Mouse (Mus musculus) left cerebral cortex, postnatal 4 days (tissue): ENCODE data around the gene Rora. TPM values are rescaled to one million over a fixed set of nuclear protein-coding genes. Genes with fewer than 3 reads are reported as not detected.

Experiments
- DNase-seq: peaks from one replicate; pipeline ENCODE4 v3.0.0-alpha.2; 2022
- intact Hi-C: fragments of 180-260 bp; cut with DNase I; formaldehyde crosslinking; loops from one replicate; pipeline ENCODE4 v1.15.1; 2025
- total RNA-seq, 2 experiments: library from RNA; stranded (reverse); gene quantifications; 2 replicates each; pipeline ENCODE4 v1.2.3; 2021

The Rora gene
- total RNA-seq, 2 experiments from 2014 or later, result 25.3 to 29.2 TPM

DNA sequence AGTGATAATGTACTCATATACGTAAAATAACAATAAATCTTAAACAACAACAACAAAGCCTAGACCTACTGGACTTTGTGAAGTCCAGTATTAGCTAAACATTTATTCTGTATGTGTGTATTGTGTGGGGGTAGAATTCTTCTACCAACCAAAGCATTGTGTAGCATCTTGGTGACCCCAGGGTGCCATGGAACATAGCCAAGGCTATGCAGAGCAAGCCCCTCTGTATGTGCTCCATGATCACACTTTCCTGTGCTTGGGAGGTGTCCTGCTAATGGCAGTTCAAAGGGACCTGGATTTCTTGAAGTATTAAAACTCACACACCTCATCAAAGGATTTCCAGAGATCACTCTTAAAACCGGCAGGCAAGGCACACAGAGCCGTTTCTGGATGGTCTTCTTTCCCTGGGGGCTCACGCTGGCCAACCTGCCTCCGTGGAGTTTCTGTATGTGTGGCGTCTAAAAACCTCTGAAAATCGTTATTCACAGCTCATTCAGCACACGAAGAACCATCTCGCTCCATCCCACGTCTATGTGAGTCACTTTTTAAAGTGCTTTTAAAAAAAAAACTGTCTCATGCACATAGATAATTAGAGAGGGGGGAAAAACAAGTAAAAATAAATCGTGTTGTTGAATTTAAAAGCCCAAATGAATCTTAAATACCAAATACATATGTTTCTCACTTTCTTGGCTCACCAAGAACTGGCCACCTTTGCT, 92.5 kb downstream of the Rora start:
- peak; percentile 60 for DNase-seq
- intact Hi-C loops, result no loop called here

DNA sequence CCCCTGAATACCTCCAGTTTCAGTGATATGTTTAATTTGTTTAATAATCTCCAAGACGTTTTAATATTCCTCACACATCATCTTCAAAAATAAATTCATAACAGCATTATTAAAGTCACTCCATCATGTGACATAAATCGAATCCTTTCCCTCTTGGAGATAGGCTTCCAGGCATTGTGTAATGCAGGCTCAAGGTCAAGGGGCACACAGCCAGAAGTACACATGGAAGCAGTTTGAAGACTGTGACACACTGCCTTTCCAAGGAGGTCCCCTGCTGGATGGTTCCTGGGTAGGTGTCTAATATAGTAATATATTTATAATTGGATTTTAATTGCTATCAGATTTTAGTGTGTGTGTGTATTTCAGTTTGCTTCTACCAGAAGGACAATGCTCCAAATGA, 103.4 kb downstream of the Rora start:
- intact Hi-C loops, result no loop called here
- no peak for DNase-seq

DNA sequence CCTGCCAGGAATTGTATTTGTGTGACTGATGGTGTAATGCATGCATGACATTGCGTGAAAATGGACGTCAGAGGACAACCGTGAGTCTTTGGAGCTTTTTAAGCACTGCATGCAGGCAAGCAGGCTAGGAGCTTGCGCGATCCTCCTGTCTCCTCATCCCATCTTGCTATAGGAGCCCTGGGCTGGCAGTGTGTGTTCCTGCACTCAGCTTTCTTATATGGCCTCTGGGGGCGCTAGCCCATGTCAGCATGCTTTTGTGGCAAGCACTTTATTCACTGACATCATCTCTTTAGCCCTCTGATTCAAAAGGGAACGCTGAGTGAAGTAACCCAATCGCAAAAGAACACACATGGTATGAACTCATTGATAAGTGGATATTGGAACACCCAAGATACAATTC, 105.7 kb downstream of the Rora start:
- DNase-seq, result no peak
- intact Hi-C loops, result no loop called here

DNA sequence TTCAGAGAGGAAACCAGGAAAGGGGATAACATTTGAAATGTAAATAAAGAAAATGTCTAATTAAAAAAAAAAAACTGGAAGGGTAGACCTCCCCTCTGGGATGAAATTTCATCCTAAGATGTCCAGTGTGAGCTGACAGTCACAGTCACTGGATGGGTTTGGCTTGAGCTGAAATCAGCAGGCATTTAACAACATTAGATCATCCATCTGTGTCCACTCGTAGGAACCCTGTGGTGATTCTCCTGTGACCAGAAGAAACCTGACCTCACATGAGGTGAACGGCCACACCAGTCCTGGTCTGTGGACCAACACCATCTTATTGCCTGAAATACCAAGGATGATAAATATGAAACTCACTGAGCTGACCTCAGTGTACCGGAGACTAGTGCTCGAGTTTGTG, 106.7 kb downstream of the Rora start:
- intact Hi-C loops, result no loop called here
- DNase-seq, result peak; percentile 10

DNA sequence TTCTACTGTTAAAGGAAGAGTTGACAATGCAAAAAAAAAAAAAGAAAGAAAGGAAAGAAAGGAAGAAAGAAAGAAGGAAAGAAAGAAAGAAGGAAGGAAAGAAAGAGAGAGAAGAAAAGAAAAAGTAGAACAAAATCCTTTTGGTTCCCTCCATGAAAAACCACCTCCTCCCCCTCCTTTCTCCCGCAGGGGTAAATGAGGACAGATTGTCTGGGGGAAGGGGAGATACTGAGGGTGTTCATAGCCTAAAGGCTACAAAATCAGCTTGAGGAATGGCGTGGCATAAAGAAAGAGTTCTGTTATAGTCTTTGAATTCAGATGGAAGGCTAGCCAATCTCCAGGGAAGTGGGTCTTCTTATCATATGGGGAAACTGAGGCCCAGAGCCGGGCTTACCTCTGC, 107.3 kb downstream of the Rora start:
- intact Hi-C loops, result no loop called here
- DNase-seq, result no peak

DNA sequence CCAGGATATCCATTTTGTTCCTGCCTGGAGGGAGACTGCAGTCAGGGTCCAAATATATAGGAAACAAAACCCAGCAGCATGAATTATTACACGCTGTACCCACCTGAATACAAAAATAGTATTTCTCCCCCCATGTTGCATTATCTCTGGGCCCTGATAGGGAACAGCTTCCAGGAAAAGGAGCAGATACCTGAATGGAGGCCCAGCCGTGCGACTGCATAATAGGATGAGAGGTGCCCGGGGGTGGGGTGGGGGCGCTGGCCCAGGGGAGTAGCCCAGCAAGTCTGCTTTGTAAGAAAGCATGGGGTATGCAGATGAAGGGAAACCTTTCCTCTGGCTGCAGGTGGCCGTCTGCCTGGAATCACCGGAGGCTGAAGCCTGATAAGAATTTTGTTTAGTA, 108.1 kb downstream of the Rora start:
- intact Hi-C loops, result no loop called here
- DNase-seq, result no peak

DNA sequence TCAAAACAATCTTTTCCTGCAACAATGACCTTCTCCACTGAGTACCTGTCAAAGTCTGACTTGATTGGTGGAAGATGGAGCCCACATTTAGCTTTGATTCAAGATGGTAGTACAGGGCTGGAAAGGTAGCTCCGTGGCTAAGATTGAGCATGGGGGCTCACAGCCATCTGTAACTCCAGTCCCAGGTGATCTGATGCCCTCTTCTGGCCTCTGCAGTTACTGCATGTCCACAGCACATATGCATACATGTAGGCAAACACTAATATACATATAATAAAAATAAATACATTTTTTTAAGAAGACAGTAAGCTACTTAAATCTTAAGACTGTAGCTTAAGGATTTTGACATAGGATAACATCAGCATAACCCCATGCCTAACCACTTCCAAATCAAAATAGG, 112.0 kb downstream of the Rora start:
- DNase-seq, result peak; percentile 59
- intact Hi-C loops, result no loop called here

DNA sequence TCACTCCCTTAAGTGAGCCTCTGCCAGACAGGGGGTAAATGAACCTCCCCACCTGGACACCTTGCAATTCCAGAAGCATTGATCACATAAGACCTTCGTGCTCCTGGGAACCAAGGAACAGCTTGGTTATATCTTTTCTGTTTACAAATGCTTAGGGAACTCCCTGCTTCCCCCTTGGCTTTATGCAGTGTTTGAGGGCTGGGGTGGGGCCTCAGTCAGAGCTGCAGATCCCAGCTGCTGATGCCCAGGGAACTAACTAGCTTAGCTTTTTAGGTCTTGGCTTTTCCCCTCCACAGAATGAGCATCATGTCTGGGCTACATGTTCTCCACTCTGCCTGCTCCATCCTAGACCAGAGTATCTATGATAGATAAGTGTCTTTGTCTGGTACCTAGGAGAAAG, 116.1 kb downstream of the Rora start:
- intact Hi-C loops, result no loop called here
- DNase-seq, result no peak

DNA sequence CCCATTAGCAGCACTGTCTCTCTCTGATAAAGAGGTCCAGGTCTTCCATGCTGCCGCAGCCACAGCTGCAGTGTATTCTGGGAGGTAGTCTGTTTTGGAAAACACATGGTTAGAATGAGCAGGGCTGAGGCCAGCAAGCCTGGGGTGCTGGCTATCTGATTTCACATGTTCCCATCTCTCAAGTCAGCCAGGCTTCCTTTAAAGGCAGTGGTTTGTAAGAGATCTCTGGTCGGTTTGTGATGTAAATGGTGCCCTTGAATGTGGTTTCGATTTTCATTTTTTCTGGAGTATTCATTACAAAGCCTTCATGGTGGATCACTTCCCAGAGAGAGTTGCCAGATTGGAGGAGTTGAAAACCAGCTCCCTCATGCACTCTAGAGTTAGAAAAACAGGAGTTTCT, 117.8 kb downstream of the Rora start:
- DNase-seq, result no peak
- intact Hi-C loops, result no loop called here

DNA sequence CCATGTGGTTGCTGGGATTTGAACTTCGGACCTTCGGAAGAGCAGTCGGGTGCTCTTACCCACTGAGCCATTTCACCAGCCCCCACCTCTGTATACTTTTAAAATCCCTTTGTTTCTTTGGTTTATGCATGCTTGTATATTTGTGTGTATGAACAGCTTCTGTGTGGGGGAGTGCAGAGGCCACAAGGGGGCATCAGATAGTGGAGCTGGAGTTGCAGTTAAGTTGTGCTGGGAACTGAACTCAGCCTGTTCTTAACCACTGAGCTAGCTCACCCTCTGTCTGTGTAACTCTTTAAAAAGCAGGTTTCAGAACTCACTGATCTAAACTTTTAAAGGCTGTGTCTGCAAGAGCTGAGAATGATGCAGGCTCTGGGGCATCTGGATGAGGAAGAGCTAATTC, 120.2 kb downstream of the Rora start:
- intact Hi-C loops, result no loop called here

DNA sequence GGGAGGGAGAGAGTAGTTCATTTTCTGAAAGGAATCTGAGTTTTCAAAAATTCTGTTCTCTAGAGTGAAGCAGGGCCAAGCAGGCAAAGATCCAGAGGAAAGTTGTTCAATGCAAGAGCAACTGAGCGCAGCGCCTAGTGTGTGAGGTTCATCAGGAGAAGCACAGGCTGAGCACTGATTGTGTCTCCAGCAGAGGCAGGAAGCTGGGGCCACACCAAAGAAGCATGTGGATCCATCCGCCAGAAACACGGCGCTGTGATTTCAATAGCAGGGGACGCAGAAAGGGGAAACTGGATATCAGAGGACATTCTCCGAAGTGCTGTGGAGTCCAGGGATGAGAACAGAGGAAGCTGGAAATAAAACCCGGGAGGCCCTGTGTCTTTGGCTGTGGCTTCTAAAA, 128.4 kb downstream of the Rora start:
- intact Hi-C loops, result no loop called here
- DNase-seq, result no peak

More for the DNA sequence above, 120.2 kb downstream of the Rora start:
- DNase-seq, result no peak

DNA sequence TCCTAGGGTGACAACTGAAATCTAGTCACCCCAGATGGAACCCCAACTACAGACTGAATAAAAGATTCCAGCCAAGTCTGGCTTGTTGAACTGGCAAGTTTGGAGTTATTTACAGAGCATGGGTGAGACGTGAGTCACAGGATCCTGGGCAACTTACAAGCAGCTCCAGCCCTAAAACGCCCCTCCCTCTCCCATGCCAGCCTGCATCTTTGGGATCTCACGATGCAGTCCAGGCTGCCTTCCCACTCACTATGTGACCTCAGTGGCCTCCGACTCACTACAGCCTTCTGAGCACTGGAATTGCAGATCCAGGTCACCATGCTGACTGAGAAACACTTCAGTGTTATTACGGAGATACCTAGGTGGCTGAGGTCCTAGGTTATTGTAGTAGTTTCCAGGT, 129.0 kb downstream of the Rora start:
- DNase-seq, result no peak
- intact Hi-C loops, result no loop called here

DNA sequence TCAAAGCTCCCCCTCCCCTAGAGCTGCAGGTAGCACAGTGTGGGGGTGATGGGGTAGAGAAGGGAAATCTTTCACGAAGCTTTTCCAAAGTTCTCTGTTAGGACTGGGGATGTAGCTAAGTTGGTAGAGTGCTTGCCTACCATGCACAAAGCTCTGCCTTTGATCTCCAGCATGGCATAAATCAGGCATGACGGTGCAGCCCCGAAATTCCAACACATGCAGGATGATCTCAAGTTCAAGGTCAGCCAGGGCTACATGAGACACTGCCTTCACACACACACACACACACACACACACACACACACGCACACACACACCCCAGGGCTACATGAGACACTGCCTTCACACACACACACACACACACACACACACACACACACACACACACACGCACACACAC, 129.7 kb downstream of the Rora start:
- DNase-seq, result no peak
- intact Hi-C loops, result no loop called here

DNA sequence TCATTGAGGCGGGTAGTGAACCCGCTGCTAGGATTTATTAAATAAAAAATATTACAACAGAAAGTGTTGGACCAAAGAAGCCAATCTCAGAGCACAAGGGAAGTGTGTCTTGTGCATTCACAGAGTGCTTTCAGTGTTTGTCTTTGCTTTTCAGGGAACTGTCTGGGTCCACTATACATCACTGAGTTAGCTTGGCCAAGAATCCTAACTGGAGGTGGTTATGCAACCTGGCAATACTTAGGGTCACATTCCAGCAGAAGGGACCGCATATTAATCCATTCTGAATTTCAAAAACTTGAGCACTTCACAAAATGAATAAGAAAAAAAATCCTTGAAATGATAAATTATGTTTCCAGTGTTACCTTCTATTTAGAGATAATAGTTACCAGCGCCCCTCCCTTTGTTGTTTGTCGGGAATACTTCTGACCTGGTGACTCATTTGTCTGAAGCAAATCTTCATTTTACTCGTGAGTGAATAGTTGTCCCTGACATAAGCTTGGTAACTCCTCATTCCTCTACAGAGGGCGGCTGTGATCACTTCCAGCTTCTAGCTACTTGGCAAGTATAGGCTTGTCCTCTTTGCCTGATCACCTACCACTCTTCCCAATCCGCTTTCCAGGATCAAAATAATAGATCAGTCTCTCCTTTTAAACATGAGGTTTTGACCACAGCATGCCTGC, 133.2 kb downstream of the Rora start:
- DNase-seq, result no peak
- intact Hi-C loops, result no loop called here

DNA sequence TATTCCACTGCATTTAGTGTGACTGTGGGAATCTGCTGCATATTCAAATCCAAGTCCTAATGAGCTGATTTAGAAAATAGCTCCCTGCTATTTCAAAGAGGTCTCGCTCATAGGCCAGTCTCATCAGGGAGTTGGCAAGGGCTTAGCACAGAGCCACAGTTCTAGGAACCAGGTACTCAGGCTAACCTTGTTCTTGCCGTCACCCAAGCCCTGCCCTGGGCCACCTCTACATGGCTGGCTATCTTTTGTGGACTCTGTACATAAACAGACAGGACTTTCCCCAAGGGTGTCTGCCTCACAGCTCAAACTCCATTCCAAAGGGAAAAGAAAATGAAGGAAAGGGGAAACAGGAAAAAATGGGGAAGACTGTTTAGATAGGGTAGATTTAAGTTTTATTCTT, 134.1 kb downstream of the Rora start:
- intact Hi-C loops, result no loop called here
- no peak for DNase-seq

DNA sequence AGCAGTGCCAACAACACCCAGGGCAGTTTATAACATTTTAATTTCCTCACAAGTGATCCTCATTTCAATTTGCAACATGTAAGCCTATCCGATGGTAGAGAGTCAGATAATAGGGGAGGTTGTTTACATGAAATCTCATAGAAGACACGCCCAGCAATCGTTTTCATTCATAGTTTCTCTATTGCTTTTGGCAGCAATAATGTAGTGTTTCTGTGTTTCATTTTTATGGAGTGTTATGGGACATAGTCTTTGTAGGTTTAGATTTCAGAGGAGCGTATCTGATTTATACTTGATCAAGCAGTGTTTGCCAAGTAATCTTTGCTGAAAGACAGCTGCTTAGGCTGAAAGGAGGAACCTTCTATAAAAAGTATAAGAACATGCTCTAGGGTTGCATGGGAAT, 137.3 kb downstream of the Rora start:
- intact Hi-C loops, result no loop called here
- DNase-seq, result no peak

DNA sequence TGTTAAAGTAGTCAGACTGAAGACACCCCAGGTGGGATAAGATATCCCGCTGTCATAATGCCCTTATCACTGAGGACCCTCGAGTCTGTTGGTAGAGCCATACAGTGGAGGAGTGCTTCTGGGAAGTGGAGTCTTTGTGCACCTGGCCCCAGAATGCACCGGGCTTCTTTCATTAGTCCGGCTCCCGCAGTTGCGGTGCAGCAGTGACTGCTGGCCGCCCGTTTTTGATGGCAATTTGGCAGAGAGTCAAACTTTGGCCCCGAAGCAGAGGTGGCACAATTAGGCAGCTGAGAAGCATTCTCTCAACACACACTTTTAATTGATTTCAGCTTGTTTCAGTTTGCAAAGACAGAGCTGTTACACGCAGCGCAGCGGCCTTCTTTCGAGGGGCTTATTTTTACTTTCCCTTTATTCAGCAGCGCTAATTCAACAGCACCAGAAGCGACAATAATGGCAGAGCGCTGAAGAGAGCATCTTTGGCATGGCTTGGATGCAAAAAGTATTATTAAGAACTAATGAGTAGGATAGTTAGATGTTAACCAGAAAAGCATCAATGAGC, 138.5 kb downstream of the Rora start:
- intact Hi-C loops, result no loop called here
- DNase-seq, result peak; percentile 34

DNA sequence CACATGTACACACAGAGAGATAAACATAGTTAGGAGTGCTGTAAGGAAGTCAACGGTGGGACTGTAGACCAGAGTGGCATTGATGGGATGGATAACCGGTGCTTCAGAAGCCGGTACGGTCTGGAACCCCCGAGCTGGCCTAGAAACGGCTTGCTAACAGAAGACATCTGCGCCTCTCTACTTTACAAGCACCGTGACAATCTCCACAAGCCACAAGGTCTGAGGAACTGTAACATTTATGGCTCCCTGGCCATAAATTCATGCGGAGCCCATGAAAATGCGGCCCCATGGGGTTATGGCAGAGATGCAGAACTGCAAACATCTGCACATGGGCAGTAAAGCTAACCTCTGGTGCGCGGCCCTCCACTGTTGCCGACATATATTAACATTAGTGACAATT, 141.7 kb downstream of the Rora start:
- DNase-seq, result no peak
- intact Hi-C loops, result no loop called here

DNA sequence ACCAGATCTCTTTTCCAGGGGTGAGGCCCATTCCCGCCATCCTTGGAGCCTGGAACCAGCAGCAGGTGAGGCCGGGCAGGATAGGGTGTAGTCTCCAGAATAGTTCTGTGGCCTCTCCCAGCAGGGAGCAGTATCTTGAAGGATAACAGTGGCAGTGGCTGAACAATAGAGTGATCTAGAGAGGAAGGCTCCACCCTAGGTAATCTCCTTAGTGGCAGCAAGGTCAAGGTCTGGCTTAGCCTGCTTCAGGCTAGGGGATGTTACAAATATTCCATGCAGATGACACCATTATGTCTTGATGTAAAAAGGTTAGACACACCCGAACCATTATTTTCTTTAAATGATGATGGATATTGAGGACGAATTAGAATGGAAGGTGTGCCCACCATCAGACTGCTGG, 144.6 kb downstream of the Rora start:
- intact Hi-C loops, result no loop called here
- DNase-seq, result no peak

DNA sequence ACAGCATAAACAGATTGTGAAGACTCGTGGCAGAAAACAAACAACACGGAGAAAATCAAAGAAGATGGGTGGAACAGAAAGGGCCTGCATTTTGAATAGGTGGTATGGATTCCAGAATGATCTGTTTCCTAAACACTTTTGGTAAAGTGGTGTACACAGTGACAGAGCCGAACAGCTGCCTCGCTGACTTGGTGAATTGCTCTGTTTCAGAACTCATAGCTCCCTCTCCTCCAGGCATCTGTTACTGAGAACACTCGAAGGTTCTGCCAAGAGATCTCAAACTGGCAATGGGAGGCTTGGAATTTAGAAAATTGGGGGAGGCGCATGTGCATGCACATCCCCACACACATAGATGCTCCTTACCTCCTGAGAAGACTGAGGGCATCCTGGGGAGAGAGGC, 145.5 kb downstream of the Rora start:
- intact Hi-C loops, result no loop called here
- DNase-seq, result no peak

DNA sequence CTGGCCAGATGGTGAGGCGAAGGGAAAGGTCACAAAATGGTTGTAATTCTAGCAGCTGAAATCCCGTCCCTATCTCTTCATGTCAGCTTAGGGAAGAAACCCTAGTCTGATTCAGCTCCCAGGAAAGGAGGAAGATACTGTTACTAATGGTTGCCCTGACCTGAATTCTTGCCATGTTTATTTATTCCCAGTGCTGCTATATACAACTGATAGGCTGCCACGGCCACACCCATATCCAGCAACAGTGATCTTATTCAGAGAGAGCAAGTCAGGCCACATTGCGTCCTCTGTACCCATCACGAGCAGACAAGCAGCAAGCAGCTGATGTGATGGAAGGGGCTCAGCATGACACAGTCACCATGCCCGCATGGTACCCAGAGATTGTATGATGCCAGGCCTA, 150.6 kb downstream of the Rora start:
- intact Hi-C loops, result no loop called here
- no peak for DNase-seq

DNA sequence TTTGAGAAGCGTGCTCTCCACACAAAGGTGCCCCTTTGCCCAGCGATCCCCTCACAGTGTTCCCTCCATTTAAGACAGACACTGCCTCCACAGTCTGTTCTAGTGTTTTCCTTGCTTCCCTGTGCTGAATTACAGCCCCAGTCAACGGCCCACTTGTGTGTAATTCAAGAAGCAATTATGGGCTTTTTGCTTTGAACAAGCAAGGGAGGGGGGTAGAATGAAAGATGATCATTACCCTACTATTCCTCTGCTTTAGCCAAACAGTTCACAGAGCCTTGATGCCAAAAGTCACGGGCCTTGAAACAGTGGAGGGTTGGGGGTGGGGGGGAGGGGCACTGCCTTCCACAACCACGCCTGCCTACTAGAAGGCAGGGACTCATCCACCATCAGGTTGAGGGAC, 152.2 kb downstream of the Rora start:
- intact Hi-C loops, result no loop called here
- no peak for DNase-seq

DNA sequence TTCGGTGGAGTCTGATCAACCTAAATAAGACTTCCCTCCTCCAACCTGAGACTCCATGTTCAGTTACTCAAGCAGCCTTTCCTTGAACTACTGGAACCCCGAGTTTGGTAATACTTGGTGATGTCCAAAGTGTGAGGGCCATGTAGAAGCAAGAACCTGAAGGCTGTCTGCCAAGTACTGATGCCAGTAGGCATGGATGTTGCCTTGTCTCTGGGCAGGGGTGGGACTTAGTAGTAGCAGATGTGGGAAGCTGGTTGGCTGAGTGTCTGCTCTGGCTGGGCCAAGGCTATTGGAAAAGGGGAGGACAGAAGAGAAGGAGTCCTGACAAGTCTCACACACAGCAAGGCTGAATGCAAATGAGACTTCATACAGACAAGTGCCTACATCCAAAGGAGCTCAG, 154.1 kb downstream of the Rora start:
- intact Hi-C loops, result no loop called here
- no peak for DNase-seq
